Mouse (Mus musculus) C2C12 (cell line): ENCODE measurements around the gene Bpgm.

Experiments
- CEBPB ChIP-seq: IDR thresholded peaks from one replicate; pipeline ENCODE4 v1.6.1; 2011; ENCODE audit warnings: low read depth, mild to moderate bottlenecking, control low read depth, moderate library complexity
- CTCF ChIP-seq: IDR thresholded peaks from one replicate; pipeline ENCODE4 v1.5.1; 2011; ENCODE audit not compliant: control insufficient read depth, insufficient read depth, insufficient read length
- FOSL1 ChIP-seq: IDR thresholded peaks from one replicate; pipeline ENCODE4 v1.8.0; 2011; ENCODE audit warnings: mild to moderate bottlenecking, low read length; ENCODE audit not compliant: poor library complexity, insufficient read depth, severe bottlenecking
- MAX ChIP-seq: IDR thresholded peaks from one replicate; pipeline ENCODE4 v1.6.1; 2011; ENCODE audit warnings: mild to moderate bottlenecking, control low read depth
- MYOD1 ChIP-seq: IDR thresholded peaks from one replicate; pipeline ENCODE4 v1.6.1; 2011; ENCODE audit warnings: low read depth; ENCODE audit not compliant: control insufficient read depth, insufficient read length
- MYOG ChIP-seq: IDR thresholded peaks from one replicate; pipeline ENCODE4 v1.6.1; 2011; ENCODE audit not compliant: control insufficient read depth, insufficient read length; ENCODE audit errors: extremely low read depth
- USF1 ChIP-seq: IDR thresholded peaks from one replicate; pipeline ENCODE4 v1.6.1; 2011; ENCODE audit warnings: low read depth, mild to moderate bottlenecking, control low read depth, moderate library complexity

DNA sequence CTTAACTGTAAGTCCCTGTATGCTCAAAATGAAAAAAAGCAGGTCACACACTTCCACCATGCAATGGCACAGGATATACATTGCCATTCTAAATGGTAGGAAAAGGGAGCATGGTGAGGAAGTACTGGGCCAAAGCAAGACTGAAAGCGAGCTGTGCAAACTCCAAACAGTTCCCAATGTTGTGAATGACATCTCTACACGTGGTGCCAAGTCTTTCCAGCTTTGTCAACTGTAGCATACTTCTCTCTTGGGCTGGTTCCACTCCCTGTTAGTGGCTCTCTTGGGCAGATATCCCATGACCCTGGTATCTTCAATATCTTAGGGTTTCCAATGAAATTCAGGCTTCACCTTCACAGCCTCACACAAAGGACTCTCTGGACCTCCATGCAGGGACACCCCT is 37.0 kb upstream of the Bpgm start:
- TF ChIP-seq CTCF (no peak), USF1 (no peak), MYOD1 (no peak), FOSL1 (no peak), CEBPB (no peak), MAX (no peak), MYOG (no peak)
